Mouse (Mus musculus) frontal cortex, postnatal 36 days (tissue): Measurements from ENCODE around the gene Olfr869.

Source experiments
- DNase-seq, 2 experiments: peaks; one replicate each; pipeline ENCODE4 v3.0.0; 2022; ENCODE audit warnings: low spot score in 2 of 2

Gene Olfr869

DNA sequence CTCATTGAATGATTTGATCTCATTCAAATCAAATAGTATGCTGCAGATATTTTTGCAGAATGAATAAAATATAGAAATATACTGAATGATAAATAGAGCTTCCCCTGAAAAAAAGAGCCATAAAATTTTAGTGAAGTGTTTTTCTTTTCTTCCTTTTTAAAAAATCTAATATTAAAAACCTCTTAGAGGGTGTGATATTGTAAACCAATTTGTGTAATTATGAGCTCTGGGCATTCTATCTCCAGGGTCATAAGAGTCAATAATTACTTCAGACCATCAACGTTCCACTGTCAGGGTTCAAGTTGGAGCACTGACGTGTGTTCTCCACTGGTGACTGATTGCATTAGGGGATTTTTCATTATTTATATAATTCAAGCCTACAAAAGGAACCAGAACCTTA lies at the start of gene Olfr869:
Gene Olfr869, plus strand, starts transcription at position 301 of the 400 bp plus-strand sequence.
- DNase-seq = no peak

DNA sequence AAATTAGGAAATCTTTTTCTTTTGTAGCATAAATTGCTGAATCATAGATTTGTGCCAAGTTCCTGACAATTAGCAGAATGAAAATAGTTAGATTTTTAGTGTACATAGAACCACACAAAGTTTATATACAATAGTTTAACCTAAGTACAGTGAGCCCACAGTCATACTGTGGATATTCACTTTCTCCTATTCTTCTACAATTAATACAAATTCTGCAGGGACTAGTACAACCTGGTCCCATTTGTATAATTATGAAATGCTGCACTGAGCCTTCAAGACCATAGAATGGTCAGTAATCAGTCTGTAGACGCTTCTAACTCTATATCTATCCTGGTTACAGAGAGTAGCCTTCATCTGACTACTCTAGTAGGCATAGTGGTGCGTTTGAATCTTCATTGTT lies 30.5 kb upstream of the Olfr869 start, which contains the start of gene Olfr868:
Gene Olfr868, plus strand, starts transcription at position 301 of the 400 bp plus-strand sequence.
- DNase-seq = no peak

DNA sequence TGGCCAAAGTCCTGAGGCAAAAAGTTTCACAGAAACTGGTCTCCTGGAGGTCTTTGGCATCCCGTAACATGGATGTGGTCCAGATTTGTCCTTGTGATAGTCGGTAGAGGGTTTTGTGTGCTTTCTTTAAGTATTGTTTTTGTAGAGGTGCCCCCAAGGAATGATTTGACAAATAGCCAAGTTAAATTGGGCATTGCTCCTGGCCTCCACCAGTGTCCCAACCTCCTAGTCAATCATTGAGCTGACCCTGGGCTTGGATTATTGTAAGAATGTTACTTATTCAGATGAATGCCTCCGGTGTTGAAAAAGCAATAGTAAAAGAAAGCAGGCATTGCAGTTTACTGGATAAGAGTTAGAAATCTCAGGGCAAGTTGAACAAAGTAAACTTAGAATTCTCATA lies 20.9 kb downstream of the Olfr869 start:
- DNase-seq = no peak

DNA sequence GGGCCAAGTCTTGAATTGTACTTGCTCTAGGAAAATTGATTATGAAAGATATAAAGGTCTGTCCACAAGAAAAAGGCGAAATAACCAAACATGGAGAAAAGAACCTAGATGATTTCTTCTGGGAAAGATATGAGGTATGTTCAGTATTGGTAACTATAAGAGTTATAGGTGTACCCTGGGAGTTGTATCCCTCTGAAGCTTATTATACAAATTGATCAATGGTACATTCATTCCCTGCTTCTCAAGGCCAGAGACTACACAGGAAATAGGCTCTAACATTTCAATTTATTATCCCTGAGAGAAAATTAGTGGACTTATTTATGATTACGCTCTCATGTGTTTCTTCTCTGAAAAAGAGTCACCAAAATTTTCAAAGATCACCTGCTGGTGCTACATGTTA lies 45.1 kb downstream of the Olfr869 start, which contains the start of gene Olfr870:
Gene Olfr870, minus strand, starts transcription at position 101 of the 400 bp plus-strand sequence.
- DNase-seq = no peak

DNA sequence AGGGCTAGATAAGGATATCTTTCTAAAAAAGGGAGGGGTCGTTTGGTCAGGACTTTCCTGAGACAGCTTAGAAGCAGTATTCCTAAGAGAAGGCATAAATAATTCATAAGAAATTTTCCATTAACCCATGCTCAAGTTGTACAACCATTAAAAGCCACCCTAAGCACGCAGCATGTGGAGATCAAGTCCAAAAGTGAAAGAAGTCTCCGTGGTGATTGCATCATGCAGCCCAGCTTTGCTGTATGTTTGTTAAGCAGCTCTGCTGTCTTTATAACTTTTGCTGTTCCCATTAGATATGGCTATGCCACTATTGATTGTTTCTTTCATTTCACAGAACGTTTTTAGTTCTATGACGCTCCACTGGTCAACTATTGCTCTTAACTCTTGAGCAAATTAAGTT lies 50.7 kb downstream of the Olfr869 start:
- DNase-seq = no peak
